Mouse (Mus musculus): ENCODE data around the gene Rgs14.

GRCm38 (mm10) chr13:55321434-55322129 is 48.0 kb upstream of the Rgs14 start, which contains the start of gene Rab24:
- TF ChIP-seq CTCF (IDR thresholded peaks at IDR 0.05; ENCODE audit: low read depth) (no peak), EP300 (optimal IDR thresholded peaks at IDR 0.05) (no peak)

Data from stomach, postnatal 0 days (tissue).